Mouse (Mus musculus): ENCODE data around the gene Tle2. TPM values are rescaled to one million over a fixed set of nuclear protein-coding genes. Genes with fewer than 3 reads are reported as not detected.
A peak's percentile ranks its signal among the peaks of the same experiment; 100 is the strongest.

Tle2 gene
- polyA plus RNA-seq, 1 experiment: 25.7 TPM

GRCm38 (mm10) chr10:81570831-81571500 is 3.4 kb upstream of the Tle2 start:
- H3K27ac ChIP-seq (ENCODE audit: insufficient read depth, low read length): peak overlapping the region; percentile 78
- TF ChIP-seq POLR2A (IDR thresholded peaks at IDR 0.05; ENCODE audit: low read depth, low read length) (peak; percentile 26; the same call in 1 of the 2 replicates), CTCF (IDR thresholded peaks at IDR 0.05; ENCODE audit: borderline replicate concordance, insufficient read depth, low read length) (no peak)
- peaks cover 3% of the 10 kb centered on the region; the same call in 1 of the 2 replicates for H3K4me1 ChIP-seq (ENCODE audit: control insufficient read depth, insufficient read depth, low read length)
- peak overlapping the region; percentile 62 for H3K4me3 ChIP-seq (ENCODE audit: insufficient read depth, low read length)

DNA sequence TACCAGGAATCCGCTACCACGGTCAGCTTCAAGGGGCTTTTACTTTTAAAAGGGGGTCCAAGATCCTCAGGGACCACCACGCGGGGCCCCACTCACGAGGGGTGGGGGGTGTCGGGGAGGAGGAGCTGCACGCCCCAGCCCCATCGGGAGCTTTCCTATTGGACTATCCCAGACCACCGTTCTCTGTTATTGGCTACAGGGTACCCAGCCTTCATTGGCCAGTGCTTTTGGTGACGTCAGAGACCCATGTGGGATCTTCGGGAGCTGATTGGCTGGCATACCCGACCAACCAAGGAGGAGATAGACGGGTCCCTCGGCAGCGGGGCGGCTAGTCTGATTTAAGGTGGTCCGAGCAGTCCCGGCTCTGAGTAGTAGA is 2.9 kb upstream of the Tle2 start:
- Histone ChIP-seq H3K4me1 (ENCODE audit: control insufficient read depth, insufficient read depth, low read length) (peaks cover 3% of the 10 kb centered on the region; the same call in 1 of the 2 replicates), H3K4me3 (ENCODE audit: insufficient read depth, low read length) (peak overlapping the region; percentile 62), H3K27ac (ENCODE audit: insufficient read depth, low read length) (peak overlapping the region; percentile 78)
- no peak for TF ChIP-seq POLR2A (IDR thresholded peaks at IDR 0.05; ENCODE audit: low read depth, low read length)
- no peak for TF ChIP-seq CTCF (IDR thresholded peaks at IDR 0.05; ENCODE audit: borderline replicate concordance, insufficient read depth, low read length)

- Histone ChIP-seq H3K27ac (ENCODE audit: insufficient read depth, low read length) (no peak overlapping the region), H3K4me1 (ENCODE audit: control insufficient read depth, insufficient read depth, low read length) (peaks cover 3% of the 10 kb centered on the region; the same call in 1 of the 2 replicates), H3K4me3 (ENCODE audit: insufficient read depth, low read length) (peak overlapping the region; percentile 21)
- TF ChIP-seq CTCF (IDR thresholded peaks at IDR 0.05; ENCODE audit: borderline replicate concordance, insufficient read depth, low read length): no peak
- TF ChIP-seq POLR2A (IDR thresholded peaks at IDR 0.05; ENCODE audit: low read depth, low read length): no peak
Observed at GRCm38 (mm10) chr10:81572133-81572671, 2.2 kb upstream of the Tle2 start.

GRCm38 (mm10) chr10:81572975-81573374 is 1.4 kb upstream of the Tle2 start:
- TF ChIP-seq CTCF (IDR thresholded peaks at IDR 0.05; ENCODE audit: borderline replicate concordance, insufficient read depth, low read length) (no peak), POLR2A (IDR thresholded peaks at IDR 0.05; ENCODE audit: low read depth, low read length) (no peak)
- Histone ChIP-seq H3K4me3 (ENCODE audit: insufficient read depth, low read length) (no peak overlapping the region), H3K27ac (ENCODE audit: insufficient read depth, low read length) (no peak overlapping the region), H3K4me1 (ENCODE audit: control insufficient read depth, insufficient read depth, low read length) (peaks cover 3% of the 10 kb centered on the region; the same call in 1 of the 2 replicates)

DNA sequence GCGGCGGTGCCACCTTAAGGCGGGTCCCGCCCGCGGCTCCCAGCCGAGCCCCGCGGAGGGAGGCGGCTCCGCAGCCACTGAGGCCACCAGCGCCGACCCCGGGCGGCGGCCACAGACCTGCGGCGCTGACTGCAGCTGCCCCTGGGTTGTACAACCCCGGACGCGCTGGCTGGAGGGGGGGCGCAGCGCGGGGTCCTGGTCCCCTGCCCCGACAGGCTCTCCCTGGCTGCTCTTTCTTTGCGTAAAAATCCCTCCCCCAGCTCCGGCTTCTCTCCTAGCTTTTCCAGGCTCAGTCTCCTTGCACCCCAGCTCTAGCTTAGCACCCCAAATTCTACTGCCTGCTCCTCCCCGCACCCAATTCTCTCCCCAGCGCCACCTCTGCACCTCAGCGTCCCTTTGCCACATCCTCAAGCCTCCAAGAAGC is 859 bp downstream of the Tle2 start:
- no peak overlapping the region for H3K27ac ChIP-seq (ENCODE audit: insufficient read depth, low read length)
- H3K4me3 ChIP-seq (ENCODE audit: insufficient read depth, low read length): peak overlapping the region; percentile 66
- no peaks in the 10 kb centered on the region; the same call in 1 of the 2 replicates for H3K4me1 ChIP-seq (ENCODE audit: control insufficient read depth, insufficient read depth, low read length)
- TF ChIP-seq POLR2A (IDR thresholded peaks at IDR 0.05; ENCODE audit: low read depth, low read length) (peak; percentile 55), CTCF (IDR thresholded peaks at IDR 0.05; ENCODE audit: borderline replicate concordance, insufficient read depth, low read length) (no peak)

DNA sequence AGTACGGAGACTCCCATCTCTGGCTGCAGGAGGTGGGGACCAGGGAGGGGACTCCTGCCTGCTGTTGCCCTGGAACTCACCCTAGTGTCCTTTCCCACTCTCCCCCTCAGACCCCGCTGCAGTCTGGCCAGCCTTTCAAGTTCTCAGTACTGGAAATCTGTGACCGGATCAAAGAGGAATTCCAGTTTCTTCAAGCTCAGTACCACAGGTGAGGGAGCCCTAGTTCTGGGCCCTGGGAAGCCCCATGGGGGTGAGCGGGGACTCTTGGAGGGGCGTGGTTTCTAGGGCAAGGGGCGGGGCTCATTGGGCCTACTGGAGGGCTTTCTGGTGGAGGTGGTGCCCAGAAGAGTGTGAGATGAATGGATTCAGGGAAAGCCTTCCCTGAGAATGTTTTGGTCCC is 1.3 kb downstream of the Tle2 start:
- no peak for TF ChIP-seq POLR2A (IDR thresholded peaks at IDR 0.05; ENCODE audit: low read depth, low read length)
- TF ChIP-seq CTCF (IDR thresholded peaks at IDR 0.05; ENCODE audit: borderline replicate concordance, insufficient read depth, low read length): no peak
- peak overlapping the region; percentile 66 for H3K4me3 ChIP-seq (ENCODE audit: insufficient read depth, low read length)
- H3K4me1 ChIP-seq (ENCODE audit: control insufficient read depth, insufficient read depth, low read length): no peaks in the 10 kb centered on the region
- H3K27ac ChIP-seq (ENCODE audit: insufficient read depth, low read length): no peak overlapping the region

DNA sequence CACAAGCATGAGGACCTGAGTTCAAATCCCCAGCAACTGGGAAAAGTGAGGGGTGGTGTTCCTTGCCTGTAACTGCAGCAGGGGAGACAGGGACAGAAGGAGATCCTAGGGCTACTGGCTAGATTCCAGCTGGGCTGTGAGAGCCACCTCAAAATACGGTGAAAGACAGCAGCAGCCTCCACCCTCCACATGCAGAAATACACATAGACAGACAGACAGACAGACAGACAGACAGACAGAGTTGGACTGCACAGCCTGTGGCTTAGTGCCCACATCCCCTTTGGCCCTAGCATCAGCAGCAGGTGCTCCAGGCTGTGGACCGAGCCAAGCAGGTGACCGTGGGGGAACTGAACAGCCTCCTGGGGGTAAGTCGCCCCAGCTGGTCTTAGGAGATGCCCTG is 5.6 kb downstream of the Tle2 start:
- Histone ChIP-seq H3K4me1 (ENCODE audit: control insufficient read depth, insufficient read depth, low read length) (no peaks in the 10 kb centered on the region), H3K27ac (ENCODE audit: insufficient read depth, low read length) (no peak overlapping the region), H3K4me3 (ENCODE audit: insufficient read depth, low read length) (no peak overlapping the region)
- no peak for TF ChIP-seq POLR2A (IDR thresholded peaks at IDR 0.05; ENCODE audit: low read depth, low read length)
- TF ChIP-seq CTCF (IDR thresholded peaks at IDR 0.05; ENCODE audit: borderline replicate concordance, insufficient read depth, low read length): no peak

DNA sequence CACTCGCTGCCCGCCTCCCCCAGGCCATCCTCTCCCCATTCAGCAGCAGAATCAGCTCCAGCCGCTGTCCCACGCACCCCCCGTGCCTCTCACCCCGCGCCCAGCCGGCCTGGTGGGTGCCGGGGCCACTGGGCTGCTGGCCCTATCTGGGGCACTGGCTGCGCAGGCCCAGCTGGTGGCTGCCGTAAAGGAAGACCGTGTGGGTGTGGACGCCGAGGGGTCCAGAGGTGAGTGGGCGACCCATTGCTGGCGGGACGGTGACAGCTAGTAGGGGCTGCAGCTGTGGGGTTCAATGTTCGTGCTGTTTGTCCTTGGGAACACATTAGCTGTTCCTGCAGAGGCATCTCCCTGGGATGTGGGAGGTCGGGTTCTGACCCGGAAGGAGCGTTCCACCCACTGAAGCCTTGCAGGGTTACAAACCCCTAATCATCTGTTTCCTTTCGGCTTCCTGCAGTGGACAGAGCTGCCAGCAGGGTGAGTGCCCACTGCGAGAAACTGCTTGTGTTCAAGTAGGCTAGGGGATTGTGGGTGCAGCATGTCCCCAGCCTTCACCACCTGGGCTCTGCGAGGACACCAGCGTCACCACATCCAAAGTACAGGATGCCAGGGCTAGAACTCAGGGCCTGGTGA is 6.2 kb downstream of the Tle2 start:
- no peak overlapping the region for H3K4me3 ChIP-seq (ENCODE audit: insufficient read depth, low read length)
- H3K27ac ChIP-seq (ENCODE audit: insufficient read depth, low read length): no peak overlapping the region
- TF ChIP-seq CTCF (IDR thresholded peaks at IDR 0.05; ENCODE audit: borderline replicate concordance, insufficient read depth, low read length) (no peak), POLR2A (IDR thresholded peaks at IDR 0.05; ENCODE audit: low read depth, low read length) (no peak)
- H3K4me1 ChIP-seq (ENCODE audit: control insufficient read depth, insufficient read depth, low read length): no peaks in the 10 kb centered on the region

DNA sequence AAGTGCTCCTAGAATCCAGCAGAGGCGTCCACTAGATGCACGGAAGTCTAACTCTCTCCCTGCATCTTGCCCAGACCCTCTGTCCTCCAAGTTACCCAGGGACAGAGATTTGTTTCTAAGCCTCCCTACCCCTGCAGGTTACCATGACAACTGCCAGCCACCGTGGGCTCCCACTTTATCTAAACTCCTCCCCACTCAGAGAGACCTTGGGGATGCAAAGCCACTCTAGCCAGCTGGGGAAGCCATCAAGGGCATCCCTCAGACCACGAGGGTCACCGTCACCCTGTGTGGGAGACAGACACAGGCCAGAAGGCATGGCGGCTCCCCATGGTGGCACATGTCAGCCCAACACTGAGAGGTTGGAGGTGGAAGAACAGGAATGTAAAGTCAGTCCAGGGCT is 9.0 kb downstream of the Tle2 start:
- Histone ChIP-seq H3K4me3 (ENCODE audit: insufficient read depth, low read length) (no peak overlapping the region), H3K27ac (ENCODE audit: insufficient read depth, low read length) (no peak overlapping the region), H3K4me1 (ENCODE audit: control insufficient read depth, insufficient read depth, low read length) (no peaks in the 10 kb centered on the region)
- TF ChIP-seq CTCF (IDR thresholded peaks at IDR 0.05; ENCODE audit: borderline replicate concordance, insufficient read depth, low read length) (no peak), POLR2A (IDR thresholded peaks at IDR 0.05; ENCODE audit: low read depth, low read length) (no peak)

DNA sequence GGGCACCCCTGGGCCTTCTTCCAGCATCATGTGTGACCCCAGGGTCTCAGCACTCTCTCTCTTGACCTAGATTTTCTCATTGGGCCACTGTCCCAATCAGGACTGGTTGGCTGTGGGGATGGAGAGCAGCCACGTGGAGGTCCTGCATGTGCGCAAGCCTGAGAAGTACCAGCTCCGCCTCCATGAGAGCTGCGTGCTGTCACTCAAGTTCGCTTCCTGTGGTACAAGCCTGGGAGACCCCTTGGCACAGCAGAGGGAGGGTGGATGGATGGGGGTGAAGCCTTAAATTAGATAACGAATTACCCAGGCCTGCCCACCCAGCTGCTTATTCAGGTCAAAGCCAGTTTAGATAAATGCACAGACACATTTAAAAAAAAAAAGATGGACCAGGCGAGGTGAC is 14.4 kb downstream of the Tle2 start:
- TF ChIP-seq CTCF (IDR thresholded peaks at IDR 0.05; ENCODE audit: borderline replicate concordance, insufficient read depth, low read length) (no peak), POLR2A (IDR thresholded peaks at IDR 0.05; ENCODE audit: low read depth, low read length) (no peak)

More for the DNA sequence above, 14.4 kb downstream of the Tle2 start:
- no peaks in the 10 kb centered on the region for H3K4me1 ChIP-seq (ENCODE audit: control insufficient read depth, insufficient read depth, low read length)
- no peak overlapping the region for H3K4me3 ChIP-seq (ENCODE audit: insufficient read depth, low read length)
- H3K27ac ChIP-seq (ENCODE audit: insufficient read depth, low read length): no peak overlapping the region
